Mouse (Mus musculus) megakaryocyte-erythroid progenitor cell, adult 5-6 weeks (primary cell): Measurements from ENCODE around the gene Glipr2. TPM values are rescaled to one million over a fixed set of nuclear protein-coding genes. Genes with fewer than 3 reads are reported as not detected.

Source experiments
- ATAC-seq: replicated peaks from 2 replicates; pipeline ENCODE4 v1.8.0; 2016; ENCODE audit warnings: mild to moderate bottlenecking, inconsistent platforms; ENCODE audit not compliant: severe bottlenecking, poor library complexity, low FRiP score, low TSS enrichment
- total RNA-seq, 2 experiments: library from RNA; stranded (forward) in 1 of 2; stranded (reverse) in 1 of 2; fragments of 200-1000, 215-1000 nt in 1 of 2; fragments of >200 nt in 1 of 2; fragmentation: Nextera tagmentation in 1 of 2; gene quantifications; 2 replicates each; pipeline ENCODE4 v1.2.3; 2014 to 2017

The Glipr2 gene
- total RNA-seq, 2 experiments from 2014 or later = 12.2 to 12.6 TPM

GRCm38 (mm10) chr4:43993072-43993471, 35.9 kb downstream of the Glipr2 start:
- ATAC-seq = no peak

- no peak for ATAC-seq
Observed at GRCm38 (mm10) chr4:43994342-43994741, 37.1 kb downstream of the Glipr2 start.

- peak; percentile 79 for ATAC-seq
Observed at GRCm38 (mm10) chr4:44003622-44004021, 46.4 kb downstream of the Glipr2 start.

DNA sequence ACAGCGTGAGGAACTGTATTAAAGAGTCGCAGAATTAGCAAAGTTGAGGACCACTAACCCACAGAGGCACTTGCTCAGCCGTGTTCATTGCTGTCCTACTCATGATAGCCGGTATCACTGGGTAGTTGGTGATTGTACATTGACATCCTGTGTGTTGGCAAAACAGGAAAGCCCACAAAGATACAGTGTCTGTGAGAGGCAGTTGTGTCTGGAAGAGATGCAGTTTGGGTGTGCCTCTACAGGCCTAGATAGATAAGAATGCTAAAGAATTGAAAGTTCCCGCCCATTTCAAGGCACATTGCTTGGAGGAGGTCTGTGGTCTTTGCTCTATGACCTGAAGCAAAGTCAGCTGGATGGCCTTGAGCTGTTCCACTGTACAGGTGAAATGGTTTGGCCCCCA, 46.9 kb downstream of the Glipr2 start, which contains the start of gene Clta:
Gene Clta, plus strand, starts transcription at position 327 of the 400 bp plus-strand sequence.
- ATAC-seq = peak; percentile 98

- no peak for ATAC-seq
Observed at GRCm38 (mm10) chr4:44004623-44005409, 47.6 kb downstream of the Glipr2 start.

GRCm38 (mm10) chr4:44010176-44010575, 53.0 kb downstream of the Glipr2 start:
- no peak for ATAC-seq

DNA sequence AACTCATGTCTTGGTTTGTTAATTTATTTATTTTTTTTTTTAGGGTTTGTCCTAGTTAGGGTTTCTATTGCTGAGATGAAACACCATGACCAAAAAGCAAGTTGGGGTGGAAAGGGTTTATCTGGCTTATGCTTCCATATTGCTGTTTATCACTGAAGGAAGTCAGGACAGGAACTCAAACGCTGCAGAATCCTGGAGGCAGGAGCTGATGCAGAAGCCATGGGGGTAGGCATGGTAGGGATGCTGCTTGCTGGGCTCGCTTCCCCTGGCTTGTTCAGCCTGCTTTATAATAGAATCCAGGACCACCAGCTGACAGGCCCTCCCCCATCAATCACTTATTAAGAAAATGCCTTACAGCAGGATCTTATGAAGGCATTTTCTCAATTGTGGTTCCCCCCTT, 53.7 kb downstream of the Glipr2 start:
- ATAC-seq = no peak

DNA sequence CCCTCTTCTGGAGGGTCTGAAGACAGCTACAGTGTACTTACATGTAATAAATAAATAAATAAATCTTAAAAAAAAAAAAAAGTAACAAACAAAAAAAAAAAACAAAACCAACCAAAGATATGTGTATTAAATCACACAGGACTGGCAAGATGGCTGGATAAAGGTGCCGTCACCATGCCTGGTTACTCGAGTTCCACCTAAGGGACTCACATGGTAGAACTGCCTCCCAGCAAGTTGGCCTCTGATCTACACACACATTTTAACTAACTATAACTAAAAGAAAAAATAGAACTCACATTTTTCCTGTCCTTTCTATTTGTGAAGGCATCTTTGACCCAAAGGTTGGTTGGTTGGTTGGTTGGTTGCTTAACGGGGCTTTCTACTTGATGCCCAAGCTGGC, 54.6 kb downstream of the Glipr2 start:
- ATAC-seq = no peak

- peak; percentile 98 for ATAC-seq
Observed at GRCm38 (mm10) chr4:44012376-44013367, 55.5 kb downstream of the Glipr2 start.

DNA sequence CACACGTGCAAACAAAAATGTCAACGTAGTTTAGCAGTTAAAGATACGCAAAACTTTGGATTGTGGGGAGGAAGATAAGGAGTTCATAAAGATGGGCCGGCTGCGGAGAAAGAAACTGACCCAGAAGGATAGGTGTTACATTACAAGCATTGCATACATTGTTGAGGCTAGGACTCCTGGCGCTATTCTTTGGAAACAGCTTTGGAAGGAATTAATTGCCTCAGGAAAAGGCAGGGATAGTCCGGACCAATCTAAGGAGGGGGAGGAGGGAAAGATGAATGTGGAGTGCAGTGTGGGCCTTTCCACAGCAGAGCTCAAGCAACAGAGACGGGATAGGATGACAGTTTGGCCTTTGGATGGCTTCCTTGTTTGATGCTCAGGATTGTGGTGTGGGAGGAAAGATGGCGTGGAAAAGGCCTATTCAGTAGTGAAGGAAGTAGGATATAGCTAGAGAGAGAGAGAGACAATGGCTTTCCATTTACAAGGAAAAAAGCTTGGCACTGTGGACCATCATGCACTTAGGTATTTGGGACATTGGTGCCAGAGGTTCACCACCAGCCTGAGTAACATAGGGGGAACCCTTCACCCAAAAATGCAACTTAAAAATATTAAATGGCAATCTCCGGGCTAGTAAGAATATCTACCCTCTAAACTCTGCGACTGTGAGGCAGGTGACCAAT, 56.3 kb downstream of the Glipr2 start:
- no peak for ATAC-seq

DNA sequence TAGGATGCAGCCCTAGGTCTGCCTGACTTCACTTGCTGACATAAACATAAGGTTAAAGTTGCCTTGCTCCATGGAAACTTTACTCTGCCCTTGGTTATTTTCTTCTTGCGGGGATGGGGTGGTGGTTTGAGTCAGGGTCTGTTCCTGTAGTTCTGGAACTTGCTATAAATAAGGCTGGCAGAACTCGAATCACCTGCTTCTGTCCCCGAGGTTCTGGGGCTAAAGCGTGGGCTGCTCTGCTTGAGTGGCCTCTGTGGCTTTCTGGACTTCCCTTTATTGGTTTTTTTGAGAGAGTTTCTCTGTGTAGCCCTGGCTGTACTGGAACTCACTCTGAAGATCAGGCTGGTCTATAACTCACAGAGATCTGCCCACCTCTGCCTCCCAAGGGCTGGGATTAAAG, 58.9 kb downstream of the Glipr2 start:
- ATAC-seq = no peak

GRCm38 (mm10) chr4:44016791-44017190, 59.6 kb downstream of the Glipr2 start:
- no peak for ATAC-seq

- ATAC-seq = no peak
Observed at GRCm38 (mm10) chr4:44022323-44022722, 65.1 kb downstream of the Glipr2 start.

DNA sequence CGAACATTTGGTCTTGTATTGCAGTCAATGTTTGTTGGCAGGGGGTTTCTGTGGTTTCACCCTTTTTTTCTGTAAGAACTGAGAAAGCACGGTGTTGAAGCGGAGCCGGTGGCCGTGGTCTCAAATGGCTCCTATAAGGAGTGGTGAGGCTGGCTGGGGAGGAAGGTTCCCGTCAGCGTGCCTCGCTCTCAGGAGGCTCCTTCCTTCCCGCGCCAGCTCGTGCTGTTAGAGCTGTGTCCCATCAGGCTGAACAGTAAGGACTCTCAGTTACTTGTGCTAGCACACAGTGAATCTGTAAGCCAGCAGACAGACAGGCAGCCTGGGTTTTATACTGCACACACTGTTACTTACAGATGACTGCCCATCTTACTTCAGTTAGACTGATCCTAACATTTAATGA, 65.6 kb downstream of the Glipr2 start:
- ATAC-seq = no peak

GRCm38 (mm10) chr4:44023681-44024080, 66.5 kb downstream of the Glipr2 start:
- ATAC-seq = no peak

- ATAC-seq = no peak
Observed at GRCm38 (mm10) chr4:44024241-44024640, 67.0 kb downstream of the Glipr2 start.

GRCm38 (mm10) chr4:44025570-44025969, 68.4 kb downstream of the Glipr2 start:
- no peak for ATAC-seq
